Mouse (Mus musculus) C2C12 (cell line): ENCODE measurements around the gene Scg2. TPM values are rescaled to one million over a fixed set of nuclear protein-coding genes. Genes with fewer than 3 reads are reported as not detected.

Experiments
- H3K27me3 ChIP-seq: one replicate; pipeline ENCODE4 v1.6.1; 2011; ENCODE audit not compliant: control insufficient read depth, insufficient read depth, insufficient read length
- H3K36me3 ChIP-seq: one replicate; pipeline ENCODE4 v1.6.1; 2011; ENCODE audit not compliant: control insufficient read depth, insufficient read depth
- H3K4me3 ChIP-seq: one replicate; pipeline ENCODE4 v1.5.1; 2011; ENCODE audit warnings: mild to moderate bottlenecking, control low read depth; ENCODE audit not compliant: poor library complexity, insufficient read depth, severe bottlenecking
- H3K79me2 ChIP-seq: one replicate; pipeline ENCODE4 v1.6.1; 2011; ENCODE audit not compliant: control insufficient read depth, insufficient read depth
- H3K79me3 ChIP-seq: one replicate; pipeline ENCODE4 v1.6.1; 2011; ENCODE audit warnings: low read depth, control low read depth
- H3ac ChIP-seq: one replicate; pipeline ENCODE3; 2011; ENCODE audit warnings: low read depth; ENCODE audit not compliant: control insufficient read depth, insufficient read length
- CEBPB ChIP-seq: IDR thresholded peaks from one replicate; pipeline ENCODE4 v1.6.1; 2011; ENCODE audit warnings: low read depth, mild to moderate bottlenecking, control low read depth, moderate library complexity
- CTCF ChIP-seq: IDR thresholded peaks from one replicate; pipeline ENCODE4 v1.5.1; 2011; ENCODE audit not compliant: control insufficient read depth, insufficient read depth, insufficient read length
- FOSL1 ChIP-seq: IDR thresholded peaks from one replicate; pipeline ENCODE4 v1.8.0; 2011; ENCODE audit warnings: mild to moderate bottlenecking, low read length; ENCODE audit not compliant: poor library complexity, insufficient read depth, severe bottlenecking
- MAX ChIP-seq: IDR thresholded peaks from one replicate; pipeline ENCODE4 v1.6.1; 2011; ENCODE audit warnings: mild to moderate bottlenecking, control low read depth
- MYOD1 ChIP-seq: IDR thresholded peaks from one replicate; pipeline ENCODE4 v1.6.1; 2011; ENCODE audit warnings: low read depth; ENCODE audit not compliant: control insufficient read depth, insufficient read length
- MYOG ChIP-seq: IDR thresholded peaks from one replicate; pipeline ENCODE4 v1.6.1; 2011; ENCODE audit not compliant: control insufficient read depth, insufficient read length; ENCODE audit errors: extremely low read depth
- USF1 ChIP-seq: IDR thresholded peaks from one replicate; pipeline ENCODE4 v1.6.1; 2011; ENCODE audit warnings: low read depth, mild to moderate bottlenecking, control low read depth, moderate library complexity
- polyA plus RNA-seq: library from polyadenylated mRNA; unstranded; fragments of >200 nt; fragmentation: generic; extraction: Trizol; gene quantifications from one replicate; pipeline ENCODE4 v1.2.1, GENCODE M21; 2012; ENCODE audit warnings: missing spikeins

The Scg2 gene
- polyA plus RNA-seq, 1 experiment: not detected

DNA sequence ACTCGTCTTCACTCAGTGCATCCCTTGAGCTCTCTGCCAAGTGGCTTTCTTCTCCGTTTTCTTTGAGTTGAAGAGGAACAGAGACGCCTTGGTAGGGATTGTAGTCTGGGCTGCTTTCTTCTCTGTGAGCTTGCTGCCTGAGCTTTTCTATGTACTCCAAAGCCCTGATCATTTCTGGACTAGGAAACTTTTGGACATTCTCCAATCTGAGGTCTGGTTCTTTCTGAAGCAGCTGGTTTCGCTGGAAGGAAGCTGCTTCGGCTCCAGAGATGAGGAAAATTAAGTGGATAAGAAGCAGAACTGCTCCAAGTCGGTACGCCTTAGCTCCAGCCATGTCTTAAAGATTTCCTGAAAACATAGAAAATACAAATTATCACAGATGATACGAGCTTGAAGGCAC lies 3.2 kb downstream of the Scg2 start:
- TF ChIP-seq CTCF (no peak), USF1 (no peak), MYOD1 (no peak), MYOG (no peak), CEBPB (no peak), MAX (no peak), FOSL1 (no peak)
- no peaks in the 10 kb centered on the region for H3K36me3 ChIP-seq

DNA sequence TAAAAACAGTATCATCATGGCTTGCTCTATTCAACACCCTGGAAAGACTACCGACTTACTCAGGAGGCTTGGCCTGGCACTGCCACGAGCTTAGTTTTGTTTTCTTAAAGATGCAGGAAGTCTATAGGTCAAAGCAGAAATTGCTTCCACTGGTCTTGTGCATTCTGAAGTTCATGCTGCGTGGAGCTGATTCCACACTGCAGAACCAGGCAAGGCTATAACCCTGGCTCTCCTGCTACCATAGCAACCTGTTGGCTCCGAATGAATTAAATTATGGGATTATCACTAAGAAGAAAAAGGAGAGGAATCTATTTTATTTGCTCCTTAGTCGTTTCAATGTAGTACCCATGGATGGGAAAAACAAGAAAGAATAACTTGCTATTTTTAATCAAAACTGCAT lies 10.9 kb downstream of the Scg2 start:
- TF ChIP-seq MYOD1: no peak
- TF ChIP-seq FOSL1: no peak
- no peak for TF ChIP-seq MYOG
- no peak for TF ChIP-seq CEBPB
- TF ChIP-seq USF1: no peak
- no peaks in the 10 kb centered on the region for H3K79me3 ChIP-seq
- no peak overlapping the region for H3ac ChIP-seq
- H3K79me2 ChIP-seq: no peaks in the 10 kb centered on the region
- no peaks in the 10 kb centered on the region for H3K27me3 ChIP-seq
- no peak overlapping the region for H3K4me3 ChIP-seq
- H3K36me3 ChIP-seq: no peaks in the 10 kb centered on the region

More for the DNA sequence above, 3.2 kb downstream of the Scg2 start:
- H3K79me2 ChIP-seq: no peaks in the 10 kb centered on the region
- H3ac ChIP-seq: no peak overlapping the region
- no peaks in the 10 kb centered on the region for H3K79me3 ChIP-seq
- no peaks in the 10 kb centered on the region for H3K27me3 ChIP-seq
- no peak overlapping the region for H3K4me3 ChIP-seq

DNA sequence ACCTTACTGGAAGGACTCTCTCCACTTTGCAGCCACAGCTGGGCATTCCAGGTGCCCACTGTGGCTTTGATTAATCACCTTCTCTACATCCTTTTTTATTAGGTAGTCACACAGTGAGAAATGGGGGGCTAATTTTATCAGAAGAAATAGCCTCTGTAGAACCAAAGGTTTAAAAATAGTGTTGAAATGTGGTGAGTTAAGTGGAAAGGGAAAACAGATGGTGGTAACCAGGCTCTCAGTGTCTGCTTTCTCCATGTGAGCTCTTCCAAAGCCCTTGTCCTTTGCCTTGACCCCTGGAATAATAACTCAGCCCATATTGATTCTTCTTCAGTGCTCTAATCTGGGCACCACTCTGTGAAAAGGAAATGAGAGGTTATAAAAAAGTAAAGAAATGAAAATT lies 24.4 kb downstream of the Scg2 start:
- no peaks in the 10 kb centered on the region for H3K27me3 ChIP-seq
- no peaks in the 10 kb centered on the region for H3K36me3 ChIP-seq
- no peak overlapping the region for H3K4me3 ChIP-seq
- no peaks in the 10 kb centered on the region for H3K79me3 ChIP-seq
- no peaks in the 10 kb centered on the region for H3K79me2 ChIP-seq
- H3ac ChIP-seq: no peak overlapping the region
- TF ChIP-seq CTCF: no peak
- TF ChIP-seq USF1: no peak
- no peak for TF ChIP-seq FOSL1
- no peak for TF ChIP-seq MYOG
- TF ChIP-seq MAX: no peak

DNA sequence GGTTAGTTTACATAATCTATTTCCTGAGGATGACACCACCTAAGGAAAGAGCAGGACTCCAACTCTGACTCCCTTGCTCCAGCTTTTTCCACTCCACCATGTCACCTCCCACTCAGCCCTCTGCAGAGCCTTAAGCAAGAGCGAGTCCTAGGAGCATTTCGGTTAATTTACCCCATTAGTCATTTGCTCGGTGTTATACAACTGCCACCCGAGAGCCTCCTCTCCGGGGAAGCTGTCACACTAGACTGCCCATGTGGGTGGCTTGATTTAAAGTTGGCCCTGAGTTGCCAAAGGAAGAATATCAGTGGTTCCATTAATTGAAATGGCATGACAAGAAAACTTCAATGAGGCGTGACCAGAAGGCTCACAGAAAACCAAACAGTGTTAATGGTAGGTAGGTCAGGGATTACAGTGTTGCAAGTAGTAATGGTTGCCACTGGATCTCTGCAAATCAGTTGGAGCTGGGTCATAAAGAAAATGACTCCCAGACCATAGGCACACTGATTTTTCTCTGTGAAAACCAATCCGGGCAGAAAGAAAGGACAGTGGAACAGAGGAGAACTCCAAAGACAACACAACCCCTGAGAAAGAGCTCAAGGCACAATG lies 33.5 kb downstream of the Scg2 start:
- no peak overlapping the region for H3K4me3 ChIP-seq
- TF ChIP-seq MYOD1: no peak
- TF ChIP-seq CTCF: no peak
- TF ChIP-seq MAX: no peak
- no peak for TF ChIP-seq CEBPB
- no peak for TF ChIP-seq USF1
- TF ChIP-seq MYOG: no peak
- TF ChIP-seq FOSL1: no peak
- no peak overlapping the region for H3ac ChIP-seq
- no peaks in the 10 kb centered on the region for H3K79me3 ChIP-seq
- no peaks in the 10 kb centered on the region for H3K79me2 ChIP-seq
- no peaks in the 10 kb centered on the region for H3K27me3 ChIP-seq
- no peaks in the 10 kb centered on the region for H3K36me3 ChIP-seq

DNA sequence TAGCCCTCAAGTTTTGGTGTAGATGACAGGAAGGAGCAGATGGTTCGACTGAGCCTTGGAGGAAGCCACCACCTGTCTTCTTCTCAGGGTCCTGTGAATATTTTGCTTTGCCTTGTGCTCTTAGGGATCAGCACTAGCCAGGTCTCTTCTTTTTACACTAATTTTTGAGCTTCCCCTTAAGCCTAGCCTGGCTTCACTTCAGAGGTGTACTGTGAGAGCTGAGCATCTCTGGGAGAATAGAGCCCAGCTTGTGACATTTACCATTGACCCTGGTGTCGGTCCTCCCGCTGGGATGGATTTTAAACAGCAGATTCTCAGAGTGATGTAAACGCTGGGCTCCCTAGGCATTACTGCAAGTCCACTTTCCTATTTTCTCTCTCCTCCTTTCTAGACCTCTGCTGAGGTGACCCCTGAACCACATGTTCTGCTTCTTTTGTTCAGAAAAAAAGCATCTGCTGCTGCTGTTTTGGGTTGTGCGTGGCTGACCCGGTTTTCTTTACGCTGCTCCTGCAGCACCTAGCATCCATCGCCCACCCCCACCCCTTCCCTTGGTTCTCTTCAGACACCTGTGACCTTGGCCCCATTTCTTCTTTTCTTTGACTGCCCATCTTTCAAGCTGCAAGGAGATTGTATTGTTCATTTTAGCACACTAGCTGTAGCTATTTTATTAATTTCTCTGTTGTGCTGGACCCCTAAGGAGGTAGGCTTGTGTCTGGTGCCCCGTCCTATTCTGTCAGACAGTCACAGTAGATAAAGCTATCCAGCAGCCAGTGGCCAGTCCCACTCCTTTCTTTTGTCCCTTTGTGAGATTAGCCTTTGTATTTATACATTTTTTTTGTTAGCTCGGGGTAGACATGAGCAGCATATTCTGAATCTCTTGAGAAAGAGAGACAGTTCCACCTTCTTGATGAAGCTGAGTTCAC lies 38.6 kb downstream of the Scg2 start:
- no peak overlapping the region for H3ac ChIP-seq

DNA sequence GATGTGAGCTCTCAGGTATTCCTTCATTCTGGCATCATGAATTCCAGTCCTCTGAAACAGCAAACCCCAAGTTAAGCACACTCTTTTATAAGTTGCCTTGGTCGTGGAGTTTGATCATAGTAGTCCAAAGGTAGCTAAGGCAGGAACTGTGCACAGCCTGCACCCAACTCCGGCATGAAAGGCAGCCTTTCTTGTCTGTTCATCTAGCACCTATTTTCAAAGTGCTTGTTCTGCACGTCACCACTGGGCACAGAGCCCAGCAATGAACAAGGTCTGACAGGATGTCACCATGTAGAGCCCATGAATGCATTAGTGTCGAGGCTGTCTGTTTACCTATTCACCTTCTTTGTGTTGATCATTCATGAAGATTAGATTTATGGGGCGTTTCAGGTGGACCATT lies 39.6 kb downstream of the Scg2 start:
- Histone ChIP-seq H3K79me3 (no peaks in the 10 kb centered on the region), H3K79me2 (no peaks in the 10 kb centered on the region), H3K4me3 (no peak overlapping the region), H3K36me3 (no peaks in the 10 kb centered on the region), H3K27me3 (no peaks in the 10 kb centered on the region), H3ac (no peak overlapping the region)
- TF ChIP-seq MAX (no peak), MYOG (no peak), CTCF (no peak), FOSL1 (no peak)

More for the DNA sequence above, 38.6 kb downstream of the Scg2 start:
- H3K27me3 ChIP-seq: no peaks in the 10 kb centered on the region
- H3K79me2 ChIP-seq: no peaks in the 10 kb centered on the region
- H3K36me3 ChIP-seq: no peaks in the 10 kb centered on the region
- no peaks in the 10 kb centered on the region for H3K79me3 ChIP-seq
- no peak overlapping the region for H3K4me3 ChIP-seq
- no peak for TF ChIP-seq CEBPB
- no peak for TF ChIP-seq MAX
- TF ChIP-seq USF1: no peak
- TF ChIP-seq MYOD1: no peak
- no peak for TF ChIP-seq FOSL1
- no peak for TF ChIP-seq CTCF
- TF ChIP-seq MYOG: no peak

Other genes with a start within 250 kb of the Scg2 start
- gene Ap1s3, start 231.9 kb upstream of the Scg2 start, polyA plus RNA-seq: 1.4 TPM